Mouse (Mus musculus) monocyte, adult 2 months (primary cell): ENCODE data around the gene Rpl35a.

Source experiments
- DNase-seq, 2 experiments: peaks; one replicate each; pipeline ENCODE4 v3.0.0; 2022; ENCODE audit warnings: low spot score in 2 of 2, low read depth in 1 of 2

Rpl35a gene

GRCm38 (mm10) chr16:33056095-33056785, at the start of gene Rpl35a, which contains the start of gene Iqcg:
Rpl35a (plus strand) TSS chr16:33056453.
Iqcg (minus strand) TSS chr16:33056218.
- peak; percentile 78 to 88 for DNase-seq

GRCm38 (mm10) chr16:33006888-33007287, 49.4 kb upstream of the Rpl35a start:
- no peak for DNase-seq

GRCm38 (mm10) chr16:33007436-33007835, 48.8 kb upstream of the Rpl35a start:
- no peak for DNase-seq

- no peak for DNase-seq
Measured at GRCm38 (mm10) chr16:33010166-33010565, 46.1 kb upstream of the Rpl35a start.

DNA sequence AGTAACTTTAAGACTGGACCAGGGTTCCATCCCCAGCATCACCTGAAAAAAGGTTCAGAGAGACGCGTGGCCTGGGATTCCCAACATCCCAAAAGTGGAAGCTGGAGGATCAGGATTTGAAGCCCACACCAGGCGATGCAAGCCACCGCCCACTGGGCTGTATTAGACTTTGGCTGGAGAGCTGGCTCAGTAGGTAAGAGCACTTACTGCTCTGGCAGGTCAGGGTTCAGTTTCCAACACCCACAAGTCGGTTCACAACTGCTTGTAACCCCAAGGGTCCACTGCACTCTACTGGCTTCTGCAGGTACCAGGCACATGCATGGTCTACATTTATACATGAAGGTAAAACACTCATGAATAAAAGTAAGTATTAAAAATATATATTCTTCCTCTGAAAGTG, 42.5 kb upstream of the Rpl35a start:
- no peak for DNase-seq

DNA sequence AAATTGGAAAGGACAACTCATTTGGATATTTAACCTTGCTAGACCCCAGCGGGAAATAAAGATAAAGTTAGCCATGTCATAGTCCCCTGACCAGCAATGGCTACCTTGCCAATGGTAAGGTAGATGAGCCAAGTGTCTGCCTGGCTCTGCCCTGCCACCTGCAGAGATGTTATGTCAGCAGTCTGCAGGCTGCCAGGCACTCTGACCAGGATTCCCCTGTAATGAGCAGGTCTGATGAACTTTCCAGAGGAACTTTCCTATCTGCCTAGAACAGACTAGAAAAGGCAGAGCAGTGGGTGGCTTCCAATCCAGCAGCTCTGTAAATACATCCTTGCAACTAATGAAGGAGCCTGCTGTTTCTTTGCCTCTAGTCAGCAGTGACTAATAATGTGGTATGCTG, 41.3 kb upstream of the Rpl35a start:
- no peak for DNase-seq

GRCm38 (mm10) chr16:33015396-33015907, 40.8 kb upstream of the Rpl35a start:
- DNase-seq = no peak

GRCm38 (mm10) chr16:33015986-33016385, 40.3 kb upstream of the Rpl35a start:
- no peak for DNase-seq

- DNase-seq = no peak
Measured at GRCm38 (mm10) chr16:33017677-33018349, 38.4 kb upstream of the Rpl35a start.

- DNase-seq = no peak
Measured at GRCm38 (mm10) chr16:33019117-33019770, 37.0 kb upstream of the Rpl35a start.

- no peak for DNase-seq
Measured at GRCm38 (mm10) chr16:33021381-33021780, 34.9 kb upstream of the Rpl35a start.

DNA sequence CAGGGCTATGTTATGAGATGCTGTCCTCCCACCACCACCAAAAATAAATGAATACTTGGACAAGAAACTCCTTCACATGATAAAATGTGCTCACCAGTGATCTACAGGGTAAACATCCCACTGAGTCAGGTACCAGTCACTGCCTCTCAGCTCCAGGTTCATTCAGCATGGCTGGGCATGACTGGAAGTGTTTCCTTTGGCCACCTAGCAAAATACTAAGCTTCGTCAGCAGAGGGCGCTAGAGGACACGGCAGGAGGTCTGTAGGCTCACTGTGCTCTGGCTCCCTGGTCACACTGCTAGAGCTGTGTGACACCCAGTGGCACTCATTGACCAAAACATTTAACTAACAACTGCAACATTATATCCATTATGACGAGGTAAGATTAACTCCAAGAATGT, 32.5 kb upstream of the Rpl35a start:
- DNase-seq = peak; percentile 62

DNA sequence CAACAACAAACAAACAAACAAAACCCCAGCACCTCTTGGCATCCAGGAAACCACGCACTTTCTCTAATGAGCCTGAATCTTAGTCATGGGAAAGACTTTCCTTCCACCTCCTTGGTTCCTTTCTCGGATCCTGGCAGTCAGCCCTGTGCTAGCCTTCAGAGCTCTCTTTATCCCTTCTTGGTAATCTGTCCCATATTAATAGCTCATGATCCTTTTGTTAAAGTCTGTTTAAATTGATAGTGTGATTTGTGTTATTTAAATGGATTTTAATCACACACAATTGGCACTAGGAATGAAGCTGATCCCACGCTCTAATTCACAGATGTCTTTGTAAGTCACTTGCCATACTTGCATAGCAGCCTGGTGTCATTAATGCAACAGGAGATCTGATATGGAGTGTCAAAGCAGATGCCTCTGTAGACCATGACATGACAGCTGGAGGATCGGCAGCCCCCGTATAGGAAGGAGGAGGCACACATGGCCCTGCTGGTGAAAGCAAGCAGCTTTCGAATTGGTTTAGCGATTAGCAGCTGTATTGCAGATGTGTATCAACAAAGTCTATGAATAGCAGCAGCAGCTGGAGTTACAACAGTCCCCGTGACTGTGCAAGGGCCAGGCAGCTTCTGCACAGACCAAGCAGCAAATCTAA, 31.7 kb upstream of the Rpl35a start:
- DNase-seq = no peak

- DNase-seq = no peak
Measured at GRCm38 (mm10) chr16:33026357-33026756, 29.9 kb upstream of the Rpl35a start.

GRCm38 (mm10) chr16:33036006-33036405, 20.2 kb upstream of the Rpl35a start:
- DNase-seq = no peak

- no peak for DNase-seq
Measured at GRCm38 (mm10) chr16:33042682-33043081, 13.6 kb upstream of the Rpl35a start.

GRCm38 (mm10) chr16:33043268-33043667, 13.0 kb upstream of the Rpl35a start:
- no peak for DNase-seq

- DNase-seq = no peak
Measured at GRCm38 (mm10) chr16:33048004-33048403, 8.2 kb upstream of the Rpl35a start.

- DNase-seq = no peak
Measured at GRCm38 (mm10) chr16:33048686-33049085, 7.6 kb upstream of the Rpl35a start.

DNA sequence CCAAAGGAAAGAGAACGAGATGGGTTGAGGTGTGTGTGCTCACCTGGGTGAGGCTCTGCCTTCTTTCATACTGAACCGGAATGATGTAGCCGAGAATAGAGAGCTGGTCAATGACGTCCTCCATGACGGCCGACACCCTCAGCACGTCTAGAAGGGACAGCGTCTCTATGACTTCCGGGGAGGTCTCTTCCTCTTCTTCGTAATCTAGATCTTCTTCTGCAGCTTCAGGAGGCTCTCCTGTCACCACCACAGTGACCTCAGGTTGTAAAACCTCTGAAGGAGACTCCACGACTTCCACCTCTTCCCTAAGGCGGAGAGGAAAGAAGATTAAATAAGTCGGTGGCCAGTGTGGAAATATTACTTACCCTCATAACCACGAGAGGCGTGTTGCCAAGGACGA, 6.4 kb upstream of the Rpl35a start:
- DNase-seq = no peak

- DNase-seq = no peak
Measured at GRCm38 (mm10) chr16:33053141-33053540, 3.1 kb upstream of the Rpl35a start.
